Mouse (Mus musculus): ENCODE results near the gene 3100002H09Rik.

The 3100002H09Rik gene

DNA sequence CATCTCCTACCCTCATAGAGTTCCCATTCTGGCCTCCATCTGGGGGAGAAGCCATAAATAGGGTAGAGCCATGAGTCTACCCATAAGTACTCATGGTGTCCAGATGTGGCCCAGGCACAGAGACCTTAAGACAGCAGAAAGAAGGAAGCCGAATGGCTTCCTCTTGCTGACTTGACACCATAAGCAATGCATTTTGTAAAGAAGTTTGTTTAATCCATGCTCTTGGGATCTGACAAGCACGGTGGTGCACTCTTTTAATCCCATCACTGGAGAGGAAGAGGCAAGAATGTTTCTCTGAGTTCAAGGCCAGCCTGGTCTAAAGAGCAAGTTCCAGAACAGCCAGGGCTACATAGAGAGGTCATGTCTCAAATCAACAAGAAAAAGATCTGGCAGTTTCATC, at the start of gene 3100002H09Rik:
3100002H09Rik (minus strand) TSS at position 101 of the 400 bp plus-strand sequence.
- ATAC-seq (ENCODE audit: insufficient number of reproducible peaks, low FRiP score, low TSS enrichment): no peak

DNA sequence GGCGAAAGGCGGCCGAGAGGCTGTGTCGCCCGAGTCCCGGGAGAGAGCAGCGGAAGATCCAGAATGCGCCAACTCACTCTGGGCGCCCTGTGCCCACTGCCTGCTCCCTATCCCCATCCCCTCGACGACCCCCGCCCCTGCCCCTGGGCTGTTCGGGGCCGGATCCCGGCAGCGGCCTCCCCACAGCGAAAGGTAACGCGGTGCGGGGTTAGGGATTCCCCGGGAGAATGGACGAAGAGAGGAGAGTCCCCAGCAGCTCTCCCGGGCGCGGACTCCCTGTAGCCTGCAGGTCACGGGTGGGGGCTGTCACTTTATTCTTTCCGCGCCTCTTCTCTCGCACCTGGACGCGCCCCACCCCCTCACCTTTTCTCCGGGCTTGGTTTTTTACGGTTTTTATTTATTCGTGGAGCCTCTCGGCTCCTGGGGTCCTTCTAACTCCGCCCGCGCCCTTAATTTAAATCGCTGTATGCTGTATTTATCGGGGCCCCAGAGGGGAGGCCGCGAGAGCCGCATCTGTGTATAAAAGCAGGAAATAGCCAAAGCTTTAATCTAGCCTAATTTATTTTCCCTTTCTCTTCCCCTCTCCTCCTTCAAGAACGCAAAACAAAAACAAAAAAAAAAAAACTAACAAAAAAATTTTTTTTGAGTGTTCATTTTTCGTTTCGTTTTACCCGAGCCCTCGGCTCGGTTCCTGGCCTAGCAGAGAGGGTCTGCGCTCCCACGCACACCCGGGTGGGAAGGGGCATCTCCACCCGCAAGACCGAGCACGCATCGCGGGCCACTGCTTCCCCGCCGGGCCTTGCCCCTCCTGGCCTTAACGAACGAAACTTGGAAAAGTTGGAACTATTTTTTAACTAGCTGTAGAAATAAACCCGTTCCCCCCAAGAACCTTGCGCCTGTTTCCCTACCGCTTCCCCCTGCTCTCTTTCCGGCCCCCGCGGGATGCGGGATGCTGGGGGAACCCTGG, 48.9 kb upstream of the 3100002H09Rik start:
- ATAC-seq (ENCODE audit: insufficient number of reproducible peaks, low FRiP score, low TSS enrichment): no peak

DNA sequence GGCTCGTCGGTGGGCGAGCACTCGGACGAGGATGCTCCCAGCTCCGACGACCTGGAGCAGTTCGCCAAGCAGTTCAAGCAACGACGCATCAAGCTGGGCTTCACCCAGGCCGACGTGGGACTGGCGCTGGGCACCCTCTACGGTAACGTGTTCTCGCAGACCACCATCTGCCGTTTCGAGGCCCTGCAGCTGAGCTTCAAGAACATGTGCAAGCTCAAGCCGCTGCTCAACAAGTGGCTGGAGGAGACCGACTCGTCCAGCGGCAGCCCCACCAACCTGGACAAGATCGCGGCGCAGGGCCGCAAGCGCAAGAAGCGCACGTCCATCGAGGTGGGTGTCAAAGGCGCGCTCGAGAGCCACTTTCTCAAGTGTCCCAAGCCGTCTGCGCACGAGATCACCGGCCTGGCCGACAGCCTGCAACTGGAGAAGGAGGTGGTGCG, 47.8 kb upstream of the 3100002H09Rik start:
- no peak for ATAC-seq (ENCODE audit: insufficient number of reproducible peaks, low FRiP score, low TSS enrichment)

- no peak for ATAC-seq (ENCODE audit: insufficient number of reproducible peaks, low FRiP score, low TSS enrichment)
Observed at GRCm38 (mm10) chr4:124657781-124658180, 47.2 kb upstream of the 3100002H09Rik start.

DNA sequence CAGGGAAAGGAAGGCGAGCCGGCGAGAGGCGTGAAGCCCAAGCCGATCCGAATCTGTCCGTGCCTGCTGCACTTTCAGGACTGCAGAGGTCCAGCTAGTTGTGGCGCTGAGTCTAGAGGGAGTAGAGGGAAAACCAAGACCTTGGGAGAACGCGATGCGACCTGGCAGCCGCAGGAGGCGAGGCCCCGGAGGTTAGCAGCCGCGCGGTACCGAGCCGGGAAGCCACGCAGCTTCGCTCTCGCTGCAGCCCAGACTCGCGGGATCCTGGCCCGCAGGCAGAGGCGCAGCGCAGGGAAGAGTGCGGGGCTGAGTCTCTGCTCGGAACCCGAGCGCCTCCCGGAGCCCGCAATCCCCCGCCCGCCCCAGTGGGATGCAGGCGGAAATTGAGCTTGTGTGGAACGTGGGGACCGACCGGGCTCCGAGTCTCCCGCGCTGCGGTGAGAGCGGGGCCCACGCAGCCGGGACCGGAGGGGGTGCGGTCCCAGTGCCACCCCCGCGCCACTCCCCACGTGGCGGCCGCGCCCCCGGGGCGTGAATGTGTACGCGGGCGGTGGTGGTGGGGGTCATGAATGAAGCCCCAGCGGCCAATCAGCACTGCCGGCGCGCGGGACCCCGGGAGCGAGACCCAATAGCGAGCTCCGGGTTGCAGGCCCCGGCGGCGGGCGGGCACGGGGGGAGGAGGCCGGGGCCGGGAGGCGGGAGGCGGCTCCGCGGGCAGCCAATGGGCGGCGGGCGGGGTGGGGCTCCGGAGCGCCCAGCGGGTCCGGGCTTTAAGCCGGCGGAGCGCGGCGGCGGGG, 46.4 kb upstream of the 3100002H09Rik start:
- ATAC-seq (ENCODE audit: insufficient number of reproducible peaks, low FRiP score, low TSS enrichment): 0 out of 2 replicates have a peak, but pooled peaks have one; percentile 49

GRCm38 (mm10) chr4:124656518-124656853, 45.9 kb upstream of the 3100002H09Rik start, which contains the start of gene Pou3f1:
Gene Pou3f1 (plus strand): TSS chr4:124656807.
- ATAC-seq (ENCODE audit: insufficient number of reproducible peaks, low FRiP score, low TSS enrichment): 0 out of 2 replicates have a peak, but pooled peaks have one; percentile 21

DNA sequence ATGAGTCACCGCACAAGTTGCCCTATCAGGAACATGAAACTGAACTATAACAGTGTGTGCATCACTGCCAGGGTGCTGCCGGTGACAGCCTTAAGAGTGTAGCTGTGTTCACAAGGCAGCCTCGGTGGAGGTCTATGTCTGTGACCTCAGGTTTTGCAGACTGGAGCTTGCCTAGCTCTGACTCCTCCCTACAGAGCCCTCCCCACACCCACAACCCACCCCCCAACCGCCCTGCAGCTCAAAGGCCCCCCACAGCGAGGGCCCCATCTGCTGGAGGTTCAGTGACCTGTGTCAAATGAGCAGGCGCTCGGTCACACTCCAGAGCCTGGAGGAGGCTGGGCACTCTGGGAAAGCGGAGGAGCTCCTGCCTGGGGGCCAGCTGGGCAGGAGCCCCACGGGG, 42.3 kb upstream of the 3100002H09Rik start:
- ATAC-seq (ENCODE audit: insufficient number of reproducible peaks, low FRiP score, low TSS enrichment): no peak

GRCm38 (mm10) chr4:124647909-124648308, 37.3 kb upstream of the 3100002H09Rik start:
- ATAC-seq (ENCODE audit: insufficient number of reproducible peaks, low FRiP score, low TSS enrichment): no peak

GRCm38 (mm10) chr4:124646591-124646990, 36.0 kb upstream of the 3100002H09Rik start:
- no peak for ATAC-seq (ENCODE audit: insufficient number of reproducible peaks, low FRiP score, low TSS enrichment)

GRCm38 (mm10) chr4:124644974-124645433, 34.4 kb upstream of the 3100002H09Rik start:
- no peak for ATAC-seq (ENCODE audit: insufficient number of reproducible peaks, low FRiP score, low TSS enrichment)

GRCm38 (mm10) chr4:124643859-124644258, 33.3 kb upstream of the 3100002H09Rik start:
- no peak for ATAC-seq (ENCODE audit: insufficient number of reproducible peaks, low FRiP score, low TSS enrichment)

GRCm38 (mm10) chr4:124639715-124640114, 29.1 kb upstream of the 3100002H09Rik start:
- no peak for ATAC-seq (ENCODE audit: insufficient number of reproducible peaks, low FRiP score, low TSS enrichment)

GRCm38 (mm10) chr4:124633281-124633680, 22.7 kb upstream of the 3100002H09Rik start:
- no peak for ATAC-seq (ENCODE audit: insufficient number of reproducible peaks, low FRiP score, low TSS enrichment)

- ATAC-seq (ENCODE audit: insufficient number of reproducible peaks, low FRiP score, low TSS enrichment): no peak
Observed at GRCm38 (mm10) chr4:124632856-124633255, 22.3 kb upstream of the 3100002H09Rik start.

DNA sequence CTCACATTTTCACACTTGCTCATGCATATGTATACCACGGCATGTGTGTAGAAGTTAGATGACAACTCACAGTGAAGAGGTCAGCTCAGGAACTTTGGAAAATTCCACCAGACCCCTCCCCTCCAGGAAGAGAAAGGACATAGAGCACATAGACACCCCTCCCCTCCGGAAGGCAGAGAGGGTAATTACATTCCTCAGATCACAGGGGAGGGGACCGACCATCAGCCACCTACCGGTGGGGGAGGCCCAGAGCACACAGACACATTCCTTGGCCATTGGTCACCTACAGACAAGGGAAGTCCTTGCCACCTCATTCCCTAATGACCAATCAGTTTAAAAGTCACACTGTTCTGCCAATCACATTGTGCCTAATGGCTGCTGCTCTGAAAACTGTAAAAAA, 20.9 kb upstream of the 3100002H09Rik start:
- no peak for ATAC-seq (ENCODE audit: insufficient number of reproducible peaks, low FRiP score, low TSS enrichment)

- no peak for ATAC-seq (ENCODE audit: insufficient number of reproducible peaks, low FRiP score, low TSS enrichment)
Observed at GRCm38 (mm10) chr4:124626836-124627235, 16.2 kb upstream of the 3100002H09Rik start.

DNA sequence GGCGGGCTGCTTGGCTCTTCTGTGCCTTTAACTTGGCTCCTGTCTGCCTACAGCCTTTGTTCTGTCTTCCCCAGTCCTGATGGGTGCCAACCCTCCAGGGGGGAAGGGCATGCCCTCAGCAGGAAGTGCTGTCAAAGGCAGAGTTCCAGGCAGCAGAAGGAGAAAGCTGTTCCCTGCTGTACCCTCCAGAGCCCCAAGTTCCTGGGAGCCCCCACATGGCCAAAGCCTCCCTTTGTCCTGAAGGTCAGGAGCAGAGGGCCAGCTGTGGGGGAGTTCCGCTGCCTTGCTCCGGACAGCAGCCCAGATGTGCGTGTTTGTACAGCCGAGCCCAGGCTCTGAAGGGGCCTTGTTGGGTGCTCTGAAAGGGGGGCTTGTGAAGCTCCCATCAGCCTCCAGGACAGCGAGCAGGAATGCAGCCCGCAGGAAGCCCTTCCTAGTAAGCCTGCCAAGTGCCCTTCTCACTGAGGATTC, 13.5 kb upstream of the 3100002H09Rik start:
- no peak for ATAC-seq (ENCODE audit: insufficient number of reproducible peaks, low FRiP score, low TSS enrichment)

DNA sequence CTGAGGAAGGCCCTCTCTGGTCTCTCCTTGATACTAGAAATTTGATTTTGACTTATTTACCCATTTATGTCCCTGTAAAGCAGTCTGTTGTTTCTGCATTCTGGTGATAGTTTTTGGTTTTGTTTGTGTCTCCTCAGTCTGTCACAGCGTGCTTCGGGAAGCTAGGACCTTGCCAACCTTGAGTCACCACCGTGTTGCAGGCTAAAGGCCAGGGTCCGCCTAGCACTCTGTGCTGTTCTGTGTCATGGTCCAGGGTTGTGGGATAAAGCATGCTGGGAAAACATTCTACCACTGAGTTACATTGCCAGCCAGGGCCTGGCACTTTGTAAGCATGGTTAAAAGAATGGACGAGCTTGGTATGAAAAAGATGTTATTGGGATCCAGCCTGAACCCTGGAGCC, 12.0 kb upstream of the 3100002H09Rik start:
- no peak for ATAC-seq (ENCODE audit: insufficient number of reproducible peaks, low FRiP score, low TSS enrichment)

DNA sequence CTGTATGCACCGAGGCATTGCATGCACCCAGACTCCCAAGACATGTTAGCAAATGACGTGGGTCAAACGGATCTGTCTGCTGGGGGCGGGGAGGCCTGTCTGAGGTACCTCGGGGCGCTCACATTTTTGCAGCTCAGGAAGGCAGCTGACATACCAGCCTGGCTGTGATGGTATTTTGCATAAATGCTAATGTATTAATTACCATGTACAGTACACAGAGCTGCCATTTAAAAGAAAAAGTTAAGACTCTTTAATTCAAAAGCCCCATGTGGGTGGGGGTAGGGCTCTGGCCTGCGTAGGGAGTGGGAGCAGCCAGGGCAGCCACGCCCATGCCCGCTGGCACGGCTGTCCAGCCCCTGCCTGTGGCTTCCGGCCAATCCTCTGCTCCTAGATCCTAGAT, 10.8 kb upstream of the 3100002H09Rik start:
- ATAC-seq (ENCODE audit: insufficient number of reproducible peaks, low FRiP score, low TSS enrichment): no peak

DNA sequence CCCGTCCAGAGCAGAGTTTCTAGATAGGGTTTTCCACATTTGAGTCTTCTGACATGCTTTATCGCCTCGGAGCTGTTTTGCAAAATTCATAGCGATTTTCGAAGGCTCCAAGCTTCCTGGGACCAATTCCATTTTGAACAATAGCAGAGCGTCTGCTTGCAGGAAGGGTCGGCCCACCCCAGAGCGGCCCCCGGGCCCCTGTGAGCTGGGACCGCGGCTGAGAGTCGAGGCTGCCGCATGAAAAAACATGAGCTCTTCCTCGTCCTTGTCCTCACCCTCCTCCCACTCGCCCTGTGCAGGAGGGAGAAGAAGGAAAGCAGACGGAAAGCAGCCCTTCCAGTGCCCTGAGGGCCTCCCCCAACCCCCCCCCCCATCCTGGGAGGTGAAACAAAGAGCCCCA, 8.0 kb upstream of the 3100002H09Rik start:
- ATAC-seq (ENCODE audit: insufficient number of reproducible peaks, low FRiP score, low TSS enrichment): no peak

GRCm38 (mm10) chr4:124616636-124617035, 6.0 kb upstream of the 3100002H09Rik start:
- ATAC-seq (ENCODE audit: insufficient number of reproducible peaks, low FRiP score, low TSS enrichment): no peak

Measured in cerebellum, adult (tissue).